Mouse (Mus musculus) heart, adult 2 months (tissue): Measurements from ENCODE around the gene Erc2.

Experiments used
- CTCF ChIP-seq: fragments of 200-600 bp; IDR thresholded peaks from 2 replicates; pipeline ENCODE4 v1.8.1; 2022; ENCODE audit warnings: antibody characterized with exemption, mild to moderate bottlenecking, moderate library complexity
- EP300 ChIP-seq: fragments of 200-500 bp; IDR thresholded peaks from 2 replicates; pipeline ENCODE4 v1.6.1; 2011; ENCODE audit warnings: low read depth, low read length, control low read depth; ENCODE audit not compliant: insufficient read depth
- POLR2A ChIP-seq: fragments of 200-500 bp; IDR thresholded peaks from 2 replicates; pipeline ENCODE4 v1.6.1; 2011; ENCODE audit warnings: mild to moderate bottlenecking, low read depth, low read length, control low read depth; ENCODE audit not compliant: insufficient read depth

GRCm38 (mm10) chr14:27800766-27801165 is 178.5 kb downstream of the Erc2 start:
- TF ChIP-seq EP300 = no peak
- TF ChIP-seq CTCF = peak; percentile 44
- TF ChIP-seq POLR2A = no peak
